Mouse (Mus musculus): ENCODE measurements around the gene Ranbp10. TPM values are rescaled to one million over a fixed set of nuclear protein-coding genes. Genes with fewer than 3 reads are reported as not detected.

Ranbp10 gene
- polyA plus RNA-seq, 1 experiment from 2014 or later, result 9.6 TPM

DNA sequence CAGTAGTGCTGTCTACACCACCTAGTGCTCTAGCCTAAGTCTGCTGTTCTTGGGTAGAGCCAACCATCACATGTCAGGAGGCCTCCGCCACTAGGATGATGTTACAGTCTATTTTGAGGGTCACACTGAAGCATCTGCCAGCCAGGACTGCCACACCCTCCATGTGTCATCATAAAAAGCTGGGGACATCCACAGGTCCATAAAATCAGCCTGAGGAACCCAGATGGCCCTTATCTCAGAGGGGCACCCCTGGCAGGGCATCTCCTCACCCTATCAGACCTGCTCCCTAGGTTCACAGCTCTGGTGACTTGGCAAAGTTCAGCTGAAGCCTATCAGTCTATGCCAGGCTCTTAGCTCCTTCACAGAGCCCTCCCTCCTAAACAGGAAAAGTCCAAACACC lies 6.2 kb downstream of the Ranbp10 start:
- Histone ChIP-seq H3K4me3 (no peak overlapping the region), H3K9me3 (replicated peaks) (no peaks in the 10 kb centered on the region), H3K27ac (replicated peaks) (no peak overlapping the region), H3K4me1 (peaks cover 7% of the 10 kb centered on the region), H3K36me3 (peaks cover 88% of the 10 kb centered on the region), H3K27me3 (ENCODE audit: low read depth, poor library complexity, severe bottlenecking) (no peaks in the 10 kb centered on the region)
- no peak for DNase-seq (ENCODE audit: low spot score)
- WGBS, result 89% methylated on average over 1 of the region's 1 CpGs

DNA sequence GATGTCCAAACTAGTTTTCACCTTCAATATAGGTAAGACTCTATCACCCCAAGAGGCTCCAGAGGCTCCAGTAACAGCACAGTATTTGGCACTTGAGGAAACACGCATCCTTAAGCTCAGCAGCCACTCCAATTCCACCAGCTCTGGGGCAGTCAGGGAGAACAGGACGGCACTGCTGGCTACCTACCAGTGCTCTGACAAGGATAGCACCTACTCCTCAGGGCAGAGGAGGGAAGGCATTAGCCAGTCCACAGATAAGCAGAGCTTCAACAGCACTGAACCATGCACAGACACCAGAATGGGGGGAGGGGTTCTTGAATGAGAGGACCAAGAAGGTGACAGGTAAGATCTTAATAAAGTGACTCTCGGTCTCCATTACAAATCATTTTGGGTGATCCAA lies 7.5 kb downstream of the Ranbp10 start:
- no peak overlapping the region for H3K4me3 ChIP-seq
- no peaks in the 10 kb centered on the region for H3K9me3 ChIP-seq (replicated peaks)
- 86% methylated on average over 3 of the region's 3 CpGs for WGBS
- H3K36me3 ChIP-seq, result peaks cover 83% of the 10 kb centered on the region
- no peak overlapping the region for H3K27ac ChIP-seq (replicated peaks)
- H3K4me1 ChIP-seq, result no peaks in the 10 kb centered on the region
- no peaks in the 10 kb centered on the region for H3K27me3 ChIP-seq (ENCODE audit: low read depth, poor library complexity, severe bottlenecking)
- DNase-seq (ENCODE audit: low spot score), result no peak

DNA sequence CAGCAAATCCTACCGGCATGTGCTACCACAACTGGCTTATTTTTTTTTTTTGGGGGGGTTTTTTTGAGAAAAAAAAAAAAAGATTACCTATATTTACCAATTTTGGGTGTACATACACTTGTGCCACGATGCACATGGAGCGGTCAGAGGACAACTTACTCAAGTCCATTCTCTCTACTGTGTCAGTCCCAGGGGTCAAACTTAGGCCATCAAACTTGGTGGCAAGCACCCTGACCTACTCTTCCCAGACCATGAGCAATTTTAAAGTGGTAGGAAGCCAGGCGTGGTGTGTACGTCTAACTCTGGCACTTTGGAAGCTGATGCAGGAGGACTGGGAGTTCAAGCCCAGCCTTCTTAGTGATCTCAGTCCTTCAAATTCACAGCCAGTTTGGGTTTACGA lies 13.9 kb downstream of the Ranbp10 start:
- H3K4me1 ChIP-seq, result no peaks in the 10 kb centered on the region
- WGBS, result 95% methylated on average over 6 of the region's 6 CpGs
- no peak for DNase-seq (ENCODE audit: low spot score)
- peaks cover 64% of the 10 kb centered on the region for H3K36me3 ChIP-seq
- no peaks in the 10 kb centered on the region for H3K27me3 ChIP-seq (ENCODE audit: low read depth, poor library complexity, severe bottlenecking)
- H3K4me3 ChIP-seq, result no peak overlapping the region
- no peak overlapping the region for H3K27ac ChIP-seq (replicated peaks)
- no peaks in the 10 kb centered on the region for H3K9me3 ChIP-seq (replicated peaks)

DNA sequence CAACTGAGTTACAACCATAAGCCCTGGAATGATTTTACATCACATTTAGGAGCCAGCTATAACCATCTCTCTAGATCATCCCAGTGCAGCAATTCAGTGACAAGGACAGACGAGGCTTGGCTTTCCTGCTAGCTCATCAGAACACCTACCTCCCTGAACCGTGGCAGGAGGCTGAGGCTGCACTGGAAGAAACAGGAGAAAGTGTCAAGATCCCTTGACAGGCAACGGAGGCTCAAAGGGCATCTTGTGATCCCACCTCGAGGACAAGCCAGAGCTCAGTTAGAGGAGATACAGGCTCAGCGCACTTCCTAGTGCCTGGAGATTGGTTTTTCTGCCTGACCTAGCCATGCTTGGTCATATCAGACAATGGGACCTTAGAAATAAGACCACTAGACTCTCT lies 14.6 kb downstream of the Ranbp10 start:
- 86% methylated on average over 5 of the region's 5 CpGs for WGBS
- no peaks in the 10 kb centered on the region for H3K9me3 ChIP-seq (replicated peaks)

DNA sequence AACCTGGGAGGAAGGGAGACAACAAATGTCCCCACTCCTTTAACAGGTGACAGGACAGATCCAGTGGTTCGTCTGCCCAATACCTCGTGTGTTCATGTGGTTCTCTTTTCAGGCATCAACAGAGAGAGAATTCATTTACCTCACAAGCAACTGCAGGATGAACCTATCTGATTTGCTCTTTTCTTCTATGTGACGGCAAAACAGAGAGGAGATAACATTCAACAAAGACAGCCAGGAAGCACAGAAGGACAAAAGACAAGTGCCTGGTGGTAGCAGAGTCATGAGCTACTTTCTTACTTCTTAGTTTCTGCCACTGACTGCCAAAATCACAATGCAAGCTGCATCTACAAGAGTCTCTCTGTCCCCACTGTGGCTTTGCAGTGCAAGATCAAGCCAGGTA lies 15.6 kb downstream of the Ranbp10 start:
- Histone ChIP-seq H3K4me1 (no peaks in the 10 kb centered on the region), H3K27ac (replicated peaks) (no peak overlapping the region), H3K27me3 (ENCODE audit: low read depth, poor library complexity, severe bottlenecking) (no peaks in the 10 kb centered on the region), H3K9me3 (replicated peaks) (no peaks in the 10 kb centered on the region), H3K4me3 (no peak overlapping the region), H3K36me3 (peaks cover 59% of the 10 kb centered on the region)
- WGBS, result 79% methylated on average over 3 of the region's 3 CpGs
- no peak for DNase-seq (ENCODE audit: low spot score)

More for the DNA sequence above, 14.6 kb downstream of the Ranbp10 start:
- no peak for DNase-seq (ENCODE audit: low spot score)
- no peak overlapping the region for H3K4me3 ChIP-seq
- H3K4me1 ChIP-seq, result no peaks in the 10 kb centered on the region
- H3K27ac ChIP-seq (replicated peaks), result no peak overlapping the region
- peaks cover 58% of the 10 kb centered on the region for H3K36me3 ChIP-seq
- H3K27me3 ChIP-seq (ENCODE audit: low read depth, poor library complexity, severe bottlenecking), result no peaks in the 10 kb centered on the region

DNA sequence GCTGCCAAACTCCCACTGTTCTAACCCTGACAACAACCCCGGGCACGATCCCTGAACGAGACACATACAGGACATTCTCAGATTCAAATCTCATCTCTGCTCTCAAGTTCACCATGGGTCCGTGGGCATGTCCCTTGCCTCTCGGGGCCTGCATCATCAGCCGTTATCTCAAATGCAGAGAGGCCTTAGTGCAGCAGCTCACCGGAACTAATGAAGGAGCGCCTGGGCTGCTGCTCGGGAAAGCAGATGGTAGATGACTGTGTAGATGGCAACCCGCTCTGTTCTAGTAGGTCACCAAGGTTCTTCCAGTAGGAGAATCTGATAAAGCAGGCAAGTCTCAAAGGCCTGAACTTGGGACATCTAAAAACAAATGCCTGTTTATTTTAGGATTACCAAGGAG lies 16.1 kb downstream of the Ranbp10 start:
- no peak for DNase-seq (ENCODE audit: low spot score)
- WGBS, result 93% methylated on average over 10 of the region's 10 CpGs
- no peaks in the 10 kb centered on the region for H3K9me3 ChIP-seq (replicated peaks)
- no peaks in the 10 kb centered on the region for H3K4me1 ChIP-seq
- H3K4me3 ChIP-seq, result no peak overlapping the region
- no peak overlapping the region for H3K27ac ChIP-seq (replicated peaks)
- H3K36me3 ChIP-seq, result peaks cover 60% of the 10 kb centered on the region
- H3K27me3 ChIP-seq (ENCODE audit: low read depth, poor library complexity, severe bottlenecking), result no peaks in the 10 kb centered on the region

DNA sequence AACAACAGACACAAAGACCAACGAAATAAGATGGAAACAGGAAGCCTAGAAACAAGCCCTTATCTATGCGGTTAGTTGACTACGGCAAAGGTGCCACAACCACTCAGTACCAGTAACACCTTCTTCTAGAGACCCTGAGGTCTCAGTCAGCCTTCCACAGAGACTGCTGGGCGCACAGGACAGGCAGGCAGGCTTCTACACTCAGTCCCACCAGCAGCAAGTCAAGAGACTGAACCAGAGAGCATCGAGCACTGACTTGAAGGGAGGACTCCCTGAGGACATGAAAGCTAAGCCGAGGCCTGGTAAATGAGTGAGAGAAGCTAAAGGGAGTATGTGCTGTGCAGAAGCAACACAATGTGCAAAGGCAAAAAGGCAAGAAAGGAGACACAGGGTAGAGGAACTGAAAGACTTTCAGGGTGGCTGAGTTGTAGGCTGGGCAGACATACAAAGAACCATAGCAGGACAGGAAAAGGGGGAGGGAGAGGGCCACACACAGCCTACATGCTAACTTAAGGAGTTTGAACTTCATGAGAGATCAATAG lies 16.8 kb downstream of the Ranbp10 start:
- H3K4me3 ChIP-seq, result no peak overlapping the region
- no peaks in the 10 kb centered on the region for H3K27me3 ChIP-seq (ENCODE audit: low read depth, poor library complexity, severe bottlenecking)
- no peaks in the 10 kb centered on the region for H3K4me1 ChIP-seq
- H3K36me3 ChIP-seq, result peaks cover 58% of the 10 kb centered on the region
- WGBS, result 90% methylated on average over 6 of the region's 6 CpGs
- no peaks in the 10 kb centered on the region for H3K9me3 ChIP-seq (replicated peaks)
- no peak for DNase-seq (ENCODE audit: low spot score)
- no peak overlapping the region for H3K27ac ChIP-seq (replicated peaks)

DNA sequence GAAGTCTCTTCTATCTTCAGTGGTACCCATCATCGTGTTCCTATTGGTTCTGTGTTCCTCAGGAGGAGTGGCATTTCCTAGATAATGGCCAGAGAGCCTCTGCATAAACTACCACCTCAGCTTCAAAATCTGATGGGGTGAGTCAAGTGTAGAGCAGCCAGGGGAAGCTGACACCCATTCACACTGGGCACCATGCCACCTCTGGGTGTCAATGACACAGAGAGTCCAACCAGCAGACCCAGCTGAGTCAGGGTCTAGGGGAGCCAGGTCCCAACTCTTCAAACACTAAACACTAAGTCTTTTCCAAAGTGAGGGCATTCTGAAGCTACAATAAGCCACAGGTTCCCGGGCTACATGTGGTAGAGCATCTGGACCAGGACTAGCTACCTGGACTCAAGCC lies 18.7 kb downstream of the Ranbp10 start:
- peaks cover 62% of the 10 kb centered on the region for H3K36me3 ChIP-seq
- WGBS, result 92% methylated on average over 2 of the region's 2 CpGs

DNA sequence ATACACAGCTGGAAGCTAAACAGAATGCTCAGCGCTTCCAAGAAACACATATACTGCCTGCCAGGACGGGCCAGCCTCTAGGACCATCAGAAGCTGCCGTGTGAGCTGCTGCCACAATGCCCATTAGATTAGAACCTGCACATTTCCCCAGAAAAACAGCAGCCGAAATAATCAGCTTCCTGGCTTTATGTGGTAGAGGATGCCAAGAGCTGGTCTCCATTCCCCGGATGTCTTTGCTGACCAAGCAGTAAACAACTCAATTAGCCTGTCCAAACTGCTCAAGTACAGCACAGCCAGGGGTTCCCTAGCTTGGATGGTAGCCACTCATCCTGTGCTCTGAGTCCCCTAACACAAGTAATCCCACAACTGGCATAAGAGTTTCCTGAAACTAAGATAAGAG lies 19.4 kb downstream of the Ranbp10 start:
- H3K27ac ChIP-seq (replicated peaks), result no peak overlapping the region
- no peaks in the 10 kb centered on the region for H3K27me3 ChIP-seq (ENCODE audit: low read depth, poor library complexity, severe bottlenecking)
- H3K9me3 ChIP-seq (replicated peaks), result no peaks in the 10 kb centered on the region
- DNase-seq (ENCODE audit: low spot score), result no peak
- peaks cover 62% of the 10 kb centered on the region for H3K36me3 ChIP-seq
- no peak overlapping the region for H3K4me3 ChIP-seq
- no peaks in the 10 kb centered on the region for H3K4me1 ChIP-seq
- 92% methylated on average over 5 of the region's 5 CpGs for WGBS

More for the DNA sequence above, 18.7 kb downstream of the Ranbp10 start:
- no peak overlapping the region for H3K4me3 ChIP-seq
- no peaks in the 10 kb centered on the region for H3K27me3 ChIP-seq (ENCODE audit: low read depth, poor library complexity, severe bottlenecking)
- no peaks in the 10 kb centered on the region for H3K9me3 ChIP-seq (replicated peaks)
- no peak for DNase-seq (ENCODE audit: low spot score)
- H3K4me1 ChIP-seq, result no peaks in the 10 kb centered on the region
- H3K27ac ChIP-seq (replicated peaks), result no peak overlapping the region

DNA sequence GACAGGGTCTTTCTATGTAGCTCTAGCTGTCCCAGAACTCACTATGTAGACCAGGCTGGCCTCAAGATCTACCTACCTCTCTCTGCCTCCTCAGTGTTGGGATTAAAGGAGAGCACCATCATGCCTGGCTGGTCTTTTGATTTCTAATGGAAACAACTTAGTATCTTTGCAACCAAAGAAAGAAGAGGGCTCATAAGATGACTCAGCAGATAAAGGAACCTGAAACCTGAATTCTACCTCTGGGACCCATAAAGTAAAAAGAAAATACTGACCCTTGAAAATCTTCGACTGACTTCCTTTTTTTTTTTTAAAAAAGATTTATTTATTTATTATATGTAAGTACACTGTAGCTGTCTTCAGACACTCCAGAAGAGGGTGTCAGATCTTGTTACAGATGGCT lies 21.2 kb downstream of the Ranbp10 start:
- no peak overlapping the region for H3K27ac ChIP-seq (replicated peaks)
- no peaks in the 10 kb centered on the region for H3K27me3 ChIP-seq (ENCODE audit: low read depth, poor library complexity, severe bottlenecking)
- no peak overlapping the region for H3K4me3 ChIP-seq
- H3K36me3 ChIP-seq, result peaks cover 44% of the 10 kb centered on the region
- no peaks in the 10 kb centered on the region for H3K4me1 ChIP-seq
- H3K9me3 ChIP-seq (replicated peaks), result no peaks in the 10 kb centered on the region
- 96% methylated on average over 1 of the region's 1 CpGs for WGBS
- DNase-seq (ENCODE audit: low spot score), result no peak

DNA sequence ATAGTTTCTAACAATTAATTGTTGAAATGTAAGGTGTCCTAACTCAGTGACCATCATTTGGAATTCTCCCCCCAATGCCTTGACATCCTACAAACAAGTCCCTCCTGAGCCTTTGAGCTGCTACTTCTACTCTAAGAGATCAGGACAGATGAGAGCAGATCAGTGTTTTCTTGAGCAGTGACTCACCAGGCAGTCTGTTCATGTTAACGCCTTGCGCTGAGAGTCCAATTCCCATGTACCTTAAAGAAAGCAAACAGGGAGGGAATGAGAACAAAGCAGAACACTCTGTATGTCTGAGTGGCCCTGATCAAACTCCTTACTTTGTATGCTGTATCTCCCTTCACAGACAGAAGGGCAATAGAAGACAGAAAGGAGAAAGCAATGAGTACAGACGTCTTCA lies 21.8 kb downstream of the Ranbp10 start:
- DNase-seq (ENCODE audit: low spot score), result no peak
- Histone ChIP-seq H3K36me3 (peaks cover 38% of the 10 kb centered on the region), H3K4me1 (no peaks in the 10 kb centered on the region), H3K9me3 (replicated peaks) (no peaks in the 10 kb centered on the region), H3K27ac (replicated peaks) (no peak overlapping the region), H3K4me3 (no peak overlapping the region), H3K27me3 (ENCODE audit: low read depth, poor library complexity, severe bottlenecking) (no peaks in the 10 kb centered on the region)
- 82% methylated on average over 3 of the region's 3 CpGs for WGBS

DNA sequence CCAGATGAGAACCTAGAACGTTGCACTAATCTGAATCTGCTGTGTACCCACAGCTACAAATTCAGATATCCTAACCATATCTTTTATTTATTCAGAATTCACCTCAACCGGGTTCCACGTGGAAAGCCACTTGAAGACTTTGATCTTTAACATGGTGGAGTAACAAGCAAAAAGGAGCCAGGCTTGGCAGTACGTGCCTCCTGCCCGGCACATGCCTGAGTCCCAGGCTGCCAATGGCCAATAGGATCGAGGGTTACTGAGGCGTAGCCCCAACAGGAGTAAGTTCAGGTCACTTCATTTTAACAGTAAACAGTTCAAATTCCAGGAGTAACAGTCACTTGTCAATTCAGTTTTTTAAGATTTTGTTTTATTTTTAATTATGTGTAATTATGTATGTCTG lies 22.4 kb downstream of the Ranbp10 start:
- Histone ChIP-seq H3K9me3 (replicated peaks) (no peaks in the 10 kb centered on the region), H3K4me3 (no peak overlapping the region), H3K27ac (replicated peaks) (no peak overlapping the region), H3K27me3 (ENCODE audit: low read depth, poor library complexity, severe bottlenecking) (no peaks in the 10 kb centered on the region), H3K36me3 (peaks cover 38% of the 10 kb centered on the region), H3K4me1 (no peaks in the 10 kb centered on the region)
- DNase-seq (ENCODE audit: low spot score), result no peak
- WGBS, result 92% methylated on average over 7 of the region's 7 CpGs

DNA sequence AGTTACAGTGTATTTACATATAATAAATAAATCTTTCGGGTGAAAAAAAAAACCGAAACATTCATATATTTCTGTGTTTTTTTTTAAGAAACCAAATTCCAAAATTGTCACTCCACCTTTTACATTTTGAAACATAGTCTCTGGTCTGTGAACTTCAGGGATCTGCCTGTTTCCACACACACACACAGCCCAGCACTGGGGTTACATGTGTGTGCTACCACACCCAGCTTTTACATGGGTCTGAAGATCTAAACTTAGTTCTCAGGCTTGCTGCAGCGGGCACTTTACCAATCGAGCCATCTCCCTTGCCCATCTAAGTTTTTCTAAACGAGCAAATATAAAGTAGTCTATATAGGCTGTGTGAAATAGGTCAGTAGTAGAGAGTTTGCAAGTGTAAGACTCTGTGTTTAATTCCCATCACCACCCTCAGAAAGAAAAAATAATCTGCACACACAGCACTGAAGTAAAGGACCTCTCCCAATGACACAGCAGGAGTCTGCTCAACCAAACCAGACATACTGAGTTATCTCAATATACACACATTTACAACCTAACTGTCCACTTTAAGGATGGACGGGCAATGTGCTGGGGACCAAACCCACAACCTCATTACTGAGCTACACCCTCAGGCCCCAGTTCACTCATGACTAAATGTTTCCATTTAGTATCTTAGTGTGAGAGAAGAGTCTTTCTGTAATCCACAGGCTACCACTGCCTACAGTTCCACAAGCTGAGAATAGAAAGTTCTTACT lies 25.8 kb downstream of the Ranbp10 start:
- Histone ChIP-seq H3K27ac (replicated peaks) (no peak overlapping the region), H3K36me3 (peaks cover 42% of the 10 kb centered on the region), H3K9me3 (replicated peaks) (no peaks in the 10 kb centered on the region), H3K4me1 (0 out of 2 replicates have a peak, but pooled peaks cover 2% of the 10 kb centered on the region), H3K27me3 (ENCODE audit: low read depth, poor library complexity, severe bottlenecking) (no peaks in the 10 kb centered on the region), H3K4me3 (no peak overlapping the region)
- no peak for DNase-seq (ENCODE audit: low spot score)
- WGBS, result 90% methylated on average over 6 of the region's 6 CpGs

All from midbrain, embryonic 10.5 days (tissue).